Mouse (Mus musculus) lung, postnatal 0 days (tissue): ENCODE measurements around the gene Sar1b. TPM values are rescaled to one million over a fixed set of nuclear protein-coding genes. Genes with fewer than 3 reads are reported as not detected.
"Not testable (repeated sequence)": the region's sequence is repeated elsewhere in the genome, so short reads cannot be mapped to it uniquely, and the experiment has no call there.

ENCODE experiments used
- ATAC-seq: fragments of 200-750 bp; cut with Nextera tagmentation; 2 replicates; pipeline ENCODE4 v1.8.0; 2017; ENCODE audit warnings: moderate library complexity
- DNase-seq: peaks from one replicate; pipeline ENCODE4 v3.0.0-alpha.2; 2016; ENCODE audit warnings: low spot score
- H3K27ac ChIP-seq: fragments of 300-500 bp; sonication (generic); 2 replicates; pipeline ENCODE4 v1.5.1; 2014; ENCODE audit warnings: antibody characterized with exemption, mild to moderate bottlenecking, low read length, mixed read lengths
- H3K27me3 ChIP-seq: fragments of 300-500 bp; sonication (generic); replicated peaks from 2 replicates; pipeline ENCODE4 v1.6.1; 2014; ENCODE audit warnings: low read length, mixed read lengths; ENCODE audit not compliant: insufficient read depth
- H3K36me3 ChIP-seq: fragments of 300-500 bp; sonication (generic); 2 replicates; pipeline ENCODE4 v1.6.1; 2014; ENCODE audit warnings: low read length, mixed read lengths; ENCODE audit not compliant: insufficient read depth
- H3K4me1 ChIP-seq: fragments of 300-500 bp; sonication (generic); 2 replicates; pipeline ENCODE4 v1.6.1; 2014; ENCODE audit warnings: antibody characterized with exemption, low read depth, low read length, mixed read lengths; ENCODE audit not compliant: insufficient read depth
- H3K4me2 ChIP-seq: fragments of 300-500 bp; sonication (generic); replicated peaks from 2 replicates; pipeline ENCODE4 v1.6.1; 2014; ENCODE audit warnings: low read depth, mild to moderate bottlenecking, low read length, moderate library complexity, mixed read lengths
- H3K4me3 ChIP-seq: fragments of 300-500 bp; sonication (generic); 2 replicates; pipeline ENCODE4 v1.5.1; 2014; ENCODE audit warnings: low read depth, low read length
- H3K9ac ChIP-seq: fragments of 300-500 bp; sonication (generic); replicated peaks from 2 replicates; pipeline ENCODE4 v1.6.1; 2014; ENCODE audit warnings: low read depth, mild to moderate bottlenecking
- H3K9me3 ChIP-seq: fragments of 300-500 bp; sonication (generic); 2 replicates; pipeline ENCODE4 v1.6.1; 2016; ENCODE audit warnings: low read length, mixed read lengths
- CTCF ChIP-seq: IDR thresholded peaks from 2 replicates; pipeline ENCODE4 v1.5.1; 2016; ENCODE audit warnings: antibody characterized with exemption, mild to moderate bottlenecking
- EP300 ChIP-seq: IDR thresholded peaks from 2 replicates; pipeline ENCODE4 v1.6.1; 2016; ENCODE audit warnings: antibody characterized with exemption, mild to moderate bottlenecking, control low read depth
- WGBS: fragments of 180-500 bp; shearing (Covaris S2); extraction: QIAGEN DNeasy Blood & Tissue Kit; methylation state at CpG from one replicate; pipeline ENCODE4 v1.1.7; 2014; 5-methylcytosine and 5-hydroxymethylcytosine counted together
- polyA plus RNA-seq: library from polyadenylated mRNA; unstranded; fragments of >200 nt; fragmentation: Nextera tagmentation; extraction: Ambion mirVana; gene quantifications from 2 replicates; pipeline ENCODE4 v1.2.1, GENCODE M21; 2015

Gene Sar1b
- 121 and 125 TPM in 2 replicates for polyA plus RNA-seq

DNA sequence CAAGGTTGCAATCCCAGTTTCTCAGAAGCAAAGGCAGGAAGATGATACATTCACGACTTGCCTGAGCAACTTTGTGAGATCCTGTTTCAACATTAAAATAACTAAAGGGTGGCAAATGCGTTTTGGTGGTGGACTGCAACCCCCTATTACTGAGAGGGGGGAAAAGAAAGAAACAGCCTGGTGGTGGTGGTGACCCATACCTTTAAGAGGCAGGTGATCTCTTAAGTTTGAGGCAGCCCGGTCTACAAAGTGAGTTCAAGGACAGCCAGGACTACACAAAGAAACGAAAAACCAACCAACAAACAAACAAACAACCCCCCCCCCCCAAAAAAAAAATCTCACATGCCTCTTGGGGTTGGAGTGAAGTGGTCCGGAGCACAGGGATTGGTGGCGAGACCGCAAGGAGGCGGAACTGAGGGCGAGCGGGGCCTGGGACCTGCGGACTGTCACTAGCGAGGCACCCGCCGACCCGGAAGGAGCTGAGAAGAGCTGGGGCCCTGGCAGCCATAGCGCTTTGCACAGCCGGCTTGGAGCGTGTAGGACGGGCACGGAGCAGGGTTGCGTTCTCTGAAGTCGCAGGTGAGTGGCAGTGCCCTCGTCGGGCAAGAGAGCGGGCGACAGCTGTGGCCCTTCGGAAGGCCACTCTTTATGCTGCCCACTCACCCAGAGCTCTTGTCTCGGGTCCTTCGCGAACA lies at the start of gene Sar1b, which contains the start of gene Sec24a:
Sar1b (plus strand) TSS at position 475 of the 695 bp plus-strand sequence.
Sec24a (minus strand) TSS at position 422 of the 695 bp plus-strand sequence.
- Histone ChIP-seq H3K27me3 (no peaks in the 10 kb centered on the region), H3K27ac (peak within 1 kb of the TSS; percentile 55), H3K36me3 (no peaks in the 10 kb centered on the region), H3K4me2 (peak within 1 kb of the TSS; percentile 87), H3K9ac (peak within 1 kb of the TSS; percentile 94), H3K4me3 (peak within 1 kb of the TSS; percentile 94), H3K9me3 (no peaks in the 10 kb centered on the region), H3K4me1 (peaks cover 8% of the 10 kb centered on the region; the same call in 1 of the 2 replicates)
- ATAC-seq: peak; percentile 90
- peak; percentile 91 for DNase-seq
- TF ChIP-seq EP300 (0 out of 2 replicates have a peak, but pooled peaks have one; percentile 15), CTCF (peak; percentile 58)
- under 1% methylated on average over 23 of the region's 30 CpGs for WGBS

DNA sequence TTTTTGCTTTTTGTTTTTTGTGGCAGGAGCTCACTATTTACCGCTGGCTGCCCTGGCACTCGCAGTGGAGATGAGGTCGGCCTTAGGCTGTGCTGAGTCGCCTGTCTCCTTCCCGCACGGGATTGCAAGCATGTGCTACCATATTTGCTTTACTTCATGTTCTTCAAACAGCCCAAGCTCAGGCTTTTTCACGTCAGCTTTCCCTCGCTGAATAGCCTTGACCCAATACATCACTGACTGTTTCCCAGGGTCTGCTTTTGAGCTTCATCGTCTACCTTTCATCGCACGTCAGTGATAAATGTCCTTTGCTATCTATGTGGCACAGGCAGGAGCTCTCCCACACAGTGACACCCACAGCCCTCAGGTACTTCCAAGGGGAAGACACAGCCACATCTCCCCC lies 42.4 kb upstream of the Sar1b start:
- Histone ChIP-seq H3K9ac (no peak overlapping the region), H3K27ac (no peak overlapping the region), H3K36me3 (peaks cover 47% of the 10 kb centered on the region), H3K4me1 (no peaks in the 10 kb centered on the region), H3K4me2 (no peak overlapping the region), H3K27me3 (no peaks in the 10 kb centered on the region), H3K4me3 (no peak overlapping the region), H3K9me3 (no peaks in the 10 kb centered on the region)
- no peak for TF ChIP-seq CTCF
- DNase-seq (no peak), ATAC-seq (no peak)
- WGBS: 90% methylated on average over 11 of the region's 11 CpGs

DNA sequence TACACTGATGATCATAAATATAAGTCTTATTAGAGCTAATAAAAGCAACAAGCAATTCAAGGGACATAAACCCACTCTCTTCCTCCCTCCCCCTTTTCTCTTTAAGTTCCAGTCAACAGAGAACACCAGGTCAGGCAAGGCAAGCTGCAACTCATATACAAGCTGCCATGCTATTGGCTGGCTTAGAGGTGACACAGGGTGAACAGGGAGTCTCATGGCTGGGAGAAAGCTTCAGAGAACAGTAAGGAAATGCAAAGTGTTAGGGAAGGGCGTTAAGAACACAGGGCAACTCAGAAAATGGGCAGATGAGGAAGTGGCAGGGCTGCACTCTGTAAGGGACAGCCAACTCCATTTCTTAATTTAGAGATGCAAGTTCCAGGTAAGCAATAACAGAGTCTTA lies 30.6 kb upstream of the Sar1b start:
- H3K9ac ChIP-seq: no peak overlapping the region
- H3K27me3 ChIP-seq: no peaks in the 10 kb centered on the region
- H3K4me3 ChIP-seq: no peak overlapping the region
- TF ChIP-seq EP300 (no peak), CTCF (no peak)
- H3K4me2 ChIP-seq: no peak overlapping the region
- H3K4me1 ChIP-seq: no peaks in the 10 kb centered on the region
- ATAC-seq: no peak
- H3K36me3 ChIP-seq: peaks cover 13% of the 10 kb centered on the region
- WGBS: 90% methylated on average over 1 of the region's 1 CpGs
- H3K27ac ChIP-seq: no peak overlapping the region
- H3K9me3 ChIP-seq: no peaks in the 10 kb centered on the region
- no peak for DNase-seq

DNA sequence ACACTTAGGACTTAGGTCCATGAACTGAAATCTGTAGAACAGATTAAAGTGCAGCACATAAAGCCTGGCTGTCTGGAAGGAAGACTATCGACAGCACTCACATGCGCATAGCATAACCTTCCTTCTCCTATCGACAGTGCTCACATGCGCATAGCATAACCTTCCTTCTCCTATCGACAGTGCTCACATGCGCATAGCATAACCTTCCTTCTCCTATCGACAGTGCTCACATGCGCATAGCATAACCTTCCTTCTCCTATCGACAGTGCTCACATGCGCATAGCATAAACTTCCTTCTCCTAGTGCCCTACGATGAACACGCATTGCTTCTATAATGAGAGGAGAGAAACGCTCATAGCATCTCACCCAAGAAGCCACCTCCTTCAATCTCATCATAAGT lies 29.3 kb upstream of the Sar1b start:
- not testable (repeated sequence) for H3K9me3 ChIP-seq, H3K27ac ChIP-seq, DNase-seq, H3K4me3 ChIP-seq, H3K27me3 ChIP-seq, H3K4me1 ChIP-seq, H3K9ac ChIP-seq, ATAC-seq, H3K4me2 ChIP-seq
- H3K36me3 ChIP-seq: peaks cover 13% of the 10 kb centered on the region
- WGBS: 95% methylated on average over 11 of the region's 13 CpGs

- 91% methylated on average over 3 of the region's 3 CpGs for WGBS
- Histone ChIP-seq H3K36me3 (0 out of 2 replicates have a peak, but pooled peaks cover 6% of the 10 kb centered on the region), H3K4me3 (no peak overlapping the region)
Measured at GRCm38 (mm10) chr11:51738651-51739403, 24.7 kb upstream of the Sar1b start.

DNA sequence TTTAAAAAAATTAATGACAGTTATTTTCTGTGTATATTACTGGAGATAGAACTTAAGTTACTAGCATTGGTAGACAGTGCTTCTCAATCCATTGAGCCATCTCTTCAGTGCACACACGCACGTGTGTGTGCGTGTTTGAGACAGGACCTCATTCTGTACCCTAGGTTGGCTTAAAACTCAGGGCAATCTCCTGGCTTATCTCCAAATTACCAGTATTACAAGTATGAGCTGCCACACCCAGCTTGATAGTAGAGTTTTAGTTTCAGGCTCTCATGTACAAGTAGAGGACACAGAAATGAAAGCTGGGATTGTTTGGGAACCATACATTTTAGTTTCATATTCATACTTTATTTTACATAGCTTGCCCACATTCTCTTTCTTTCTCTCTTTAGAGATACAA lies 22.8 kb upstream of the Sar1b start:
- Histone ChIP-seq H3K9me3 (no peaks in the 10 kb centered on the region), H3K36me3 (0 out of 2 replicates have a peak, but pooled peaks cover 6% of the 10 kb centered on the region), H3K27me3 (no peaks in the 10 kb centered on the region), H3K4me1 (no peaks in the 10 kb centered on the region), H3K9ac (no peak overlapping the region), H3K4me2 (no peak overlapping the region), H3K4me3 (no peak overlapping the region), H3K27ac (no peak overlapping the region)
- no peak for DNase-seq
- TF ChIP-seq CTCF (no peak), EP300 (no peak)
- no peak for ATAC-seq
- 90% methylated on average over 3 of the region's 3 CpGs for WGBS

More at GRCm38 (mm10) chr11:51738651-51739403, 24.7 kb upstream of the Sar1b start:
- no peak for ATAC-seq
- H3K9ac ChIP-seq: no peak overlapping the region
- H3K27me3 ChIP-seq: no peaks in the 10 kb centered on the region
- no peak overlapping the region for H3K4me2 ChIP-seq
- no peak for TF ChIP-seq CTCF
- no peak for TF ChIP-seq EP300
- no peak for DNase-seq
- no peaks in the 10 kb centered on the region for H3K4me1 ChIP-seq
- no peaks in the 10 kb centered on the region for H3K9me3 ChIP-seq
- H3K27ac ChIP-seq: no peak overlapping the region
